Mouse (Mus musculus) hindbrain, embryonic 12.5 days (tissue): ENCODE results near the gene Rtn2. TPM values are rescaled to one million over a fixed set of nuclear protein-coding genes. Genes with fewer than 3 reads are reported as not detected.

ENCODE experiments used
- ATAC-seq: fragments of 200-750 bp; cut with Nextera tagmentation; 2 replicates; pipeline ENCODE4 v1.8.0; 2017; ENCODE audit warnings: moderate TSS enrichment; ENCODE audit not compliant: low FRiP score
- H3K27ac ChIP-seq: fragments of 300-500 bp; sonication (generic); 2 replicates; pipeline ENCODE4 v1.5.1; 2016; ENCODE audit warnings: mild to moderate bottlenecking
- H3K27me3 ChIP-seq: fragments of 300-500 bp; sonication (generic); 2 replicates; pipeline ENCODE4 v1.6.1; 2016; ENCODE audit warnings: mild to moderate bottlenecking
- H3K36me3 ChIP-seq: fragments of 300-500 bp; sonication (generic); 2 replicates; pipeline ENCODE4 v1.6.1; 2016; ENCODE audit warnings: mild to moderate bottlenecking
- H3K4me1 ChIP-seq: fragments of 300-500 bp; sonication (generic); 2 replicates; pipeline ENCODE4 v1.6.1; 2016
- H3K4me2 ChIP-seq: fragments of 300-500 bp; sonication (generic); replicated peaks from 2 replicates; pipeline ENCODE4 v1.6.1; 2016; ENCODE audit warnings: mild to moderate bottlenecking
- H3K4me3 ChIP-seq: fragments of 300-500 bp; sonication (generic); 2 replicates; pipeline ENCODE4 v1.5.1; 2016; ENCODE audit warnings: mild to moderate bottlenecking
- H3K9ac ChIP-seq: fragments of 300-500 bp; sonication (generic); 2 replicates; pipeline ENCODE4 v1.6.1; 2016; ENCODE audit warnings: mild to moderate bottlenecking, moderate library complexity
- H3K9me3 ChIP-seq: fragments of 300-500 bp; sonication (generic); replicated peaks from 2 replicates; pipeline ENCODE4 v1.6.1; 2016; ENCODE audit warnings: mild to moderate bottlenecking
- WGBS: fragments of 180-500 bp; shearing (Covaris S2); methylation state at CpG from one replicate; pipeline ENCODE4 v1.1.7; 2016; 5-methylcytosine and 5-hydroxymethylcytosine counted together
- polyA plus RNA-seq: library from polyadenylated mRNA; unstranded; fragments of >200 nt; fragmentation: Nextera tagmentation; extraction: Ambion mirVana; gene quantifications from 2 replicates; pipeline ENCODE4 v1.2.1, GENCODE M21; 2016

Gene Rtn2
- polyA plus RNA-seq, 1 experiment from 2014 or later: 68.0 TPM

- no peak for ATAC-seq
- WGBS: 84% methylated on average over 4 of the region's 4 CpGs
- Histone ChIP-seq H3K9me3 (no peaks in the 10 kb centered on the region), H3K4me3 (no peak overlapping the region), H3K27ac (no peak overlapping the region), H3K4me2 (no peak overlapping the region), H3K27me3 (no peaks in the 10 kb centered on the region), H3K9ac (no peak overlapping the region), H3K4me1 (no peaks in the 10 kb centered on the region), H3K36me3 (peaks cover 22% of the 10 kb centered on the region)
These were observed 30.3 kb upstream of the Rtn2 start for GRCm38 (mm10) chr7:19252078-19252477.

DNA sequence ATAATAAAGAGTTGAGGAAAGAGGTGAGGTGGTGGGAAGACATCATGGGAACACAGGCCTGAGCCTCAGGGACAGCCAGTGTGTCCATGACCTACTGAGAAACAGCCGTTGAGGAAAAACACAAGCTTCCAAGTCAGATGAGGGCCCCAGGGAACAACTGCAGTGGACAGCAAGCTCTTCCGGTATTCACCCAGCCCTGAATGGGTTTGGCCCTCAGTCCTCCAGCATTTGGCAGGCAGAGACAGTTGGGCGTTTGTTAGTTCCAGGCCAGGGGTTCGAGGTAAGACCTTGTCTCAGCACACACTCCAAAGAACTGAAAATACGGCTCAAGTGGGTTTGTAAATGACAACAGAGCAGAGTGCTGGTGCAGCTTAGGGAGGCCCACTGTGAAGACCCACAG lies 29.0 kb upstream of the Rtn2 start:
- no peaks in the 10 kb centered on the region for H3K4me1 ChIP-seq
- H3K4me2 ChIP-seq: no peak overlapping the region
- no peaks in the 10 kb centered on the region for H3K9me3 ChIP-seq
- ATAC-seq: no peak
- no peak overlapping the region for H3K9ac ChIP-seq
- 66% methylated on average over 5 of the region's 5 CpGs for WGBS
- H3K27me3 ChIP-seq: no peaks in the 10 kb centered on the region
- H3K27ac ChIP-seq: no peak overlapping the region
- H3K36me3 ChIP-seq: peaks cover 27% of the 10 kb centered on the region
- no peak overlapping the region for H3K4me3 ChIP-seq

GRCm38 (mm10) chr7:19255395-19255794 lies 27.0 kb upstream of the Rtn2 start:
- Histone ChIP-seq H3K4me1 (no peaks in the 10 kb centered on the region), H3K27me3 (no peaks in the 10 kb centered on the region), H3K9me3 (no peaks in the 10 kb centered on the region), H3K4me3 (no peak overlapping the region), H3K9ac (no peak overlapping the region), H3K27ac (no peak overlapping the region), H3K36me3 (peaks cover 45% of the 10 kb centered on the region), H3K4me2 (no peak overlapping the region)
- no peak for ATAC-seq
- WGBS: 85% methylated on average over 17 of the region's 17 CpGs

GRCm38 (mm10) chr7:19256567-19256966 lies 25.9 kb upstream of the Rtn2 start:
- peaks cover 55% of the 10 kb centered on the region for H3K36me3 ChIP-seq
- WGBS: 88% methylated on average over 7 of the region's 7 CpGs
- no peaks in the 10 kb centered on the region for H3K27me3 ChIP-seq
- ATAC-seq: no peak
- no peak overlapping the region for H3K4me3 ChIP-seq
- no peaks in the 10 kb centered on the region for H3K9me3 ChIP-seq
- no peak overlapping the region for H3K4me2 ChIP-seq
- no peak overlapping the region for H3K27ac ChIP-seq
- H3K9ac ChIP-seq: no peak overlapping the region
- H3K4me1 ChIP-seq: no peaks in the 10 kb centered on the region

DNA sequence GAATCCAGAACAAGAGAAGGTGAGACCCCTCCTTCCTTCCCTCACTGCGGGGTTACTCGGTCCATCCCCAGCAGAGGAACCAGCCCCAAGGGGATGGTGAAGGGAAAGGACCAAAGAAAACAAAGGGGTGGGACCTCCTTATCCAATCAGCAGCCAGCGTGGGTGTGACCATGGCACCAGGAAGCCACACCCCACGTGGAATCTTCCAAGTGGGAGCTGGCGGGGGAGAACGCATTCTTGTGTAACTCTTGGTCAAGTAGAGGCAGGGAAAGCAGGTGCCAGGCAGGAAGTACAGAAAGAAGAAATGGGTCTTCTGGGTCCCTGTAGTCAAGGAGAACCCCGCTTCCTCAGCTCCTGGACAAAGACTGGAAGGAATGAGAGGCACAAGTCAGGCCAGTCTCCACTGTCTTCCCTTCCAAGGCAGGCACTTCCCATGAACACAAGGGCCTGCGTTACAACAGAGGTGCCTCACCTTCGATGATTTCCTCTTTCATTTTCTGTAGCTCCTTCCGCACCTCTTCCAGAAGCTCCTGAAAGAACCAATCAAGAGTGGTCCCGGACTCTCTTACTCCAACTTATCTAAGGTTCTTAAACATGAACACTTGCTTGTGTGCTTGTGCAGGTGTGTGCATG lies 24.9 kb upstream of the Rtn2 start:
- no peak overlapping the region for H3K4me2 ChIP-seq
- H3K27ac ChIP-seq: no peak overlapping the region
- no peak overlapping the region for H3K4me3 ChIP-seq
- H3K4me1 ChIP-seq: no peaks in the 10 kb centered on the region
- H3K9ac ChIP-seq: no peak overlapping the region
- no peaks in the 10 kb centered on the region for H3K9me3 ChIP-seq
- WGBS: 42% methylated on average over 11 of the region's 11 CpGs
- peak; percentile 67; the same call in 1 of the 2 replicates for ATAC-seq
- peaks cover 64% of the 10 kb centered on the region for H3K36me3 ChIP-seq
- H3K27me3 ChIP-seq: no peaks in the 10 kb centered on the region

GRCm38 (mm10) chr7:19258336-19258735 lies 24.1 kb upstream of the Rtn2 start:
- Histone ChIP-seq H3K4me3 (no peak overlapping the region), H3K9me3 (no peaks in the 10 kb centered on the region), H3K27me3 (no peaks in the 10 kb centered on the region), H3K4me2 (no peak overlapping the region), H3K9ac (no peak overlapping the region), H3K4me1 (no peaks in the 10 kb centered on the region), H3K27ac (no peak overlapping the region), H3K36me3 (peaks cover 72% of the 10 kb centered on the region)
- no peak for ATAC-seq
- 87% methylated on average over 3 of the region's 3 CpGs for WGBS

GRCm38 (mm10) chr7:19265147-19265546 lies 17.3 kb upstream of the Rtn2 start:
- no peaks in the 10 kb centered on the region for H3K27me3 ChIP-seq
- H3K9ac ChIP-seq: no peak overlapping the region
- 83% methylated on average over 7 of the region's 7 CpGs for WGBS
- peaks cover 48% of the 10 kb centered on the region for H3K36me3 ChIP-seq
- H3K27ac ChIP-seq: no peak overlapping the region
- peaks cover 25% of the 10 kb centered on the region for H3K4me1 ChIP-seq
- no peak overlapping the region for H3K4me2 ChIP-seq
- ATAC-seq: no peak
- H3K4me3 ChIP-seq: no peak overlapping the region
- H3K9me3 ChIP-seq: no peaks in the 10 kb centered on the region

DNA sequence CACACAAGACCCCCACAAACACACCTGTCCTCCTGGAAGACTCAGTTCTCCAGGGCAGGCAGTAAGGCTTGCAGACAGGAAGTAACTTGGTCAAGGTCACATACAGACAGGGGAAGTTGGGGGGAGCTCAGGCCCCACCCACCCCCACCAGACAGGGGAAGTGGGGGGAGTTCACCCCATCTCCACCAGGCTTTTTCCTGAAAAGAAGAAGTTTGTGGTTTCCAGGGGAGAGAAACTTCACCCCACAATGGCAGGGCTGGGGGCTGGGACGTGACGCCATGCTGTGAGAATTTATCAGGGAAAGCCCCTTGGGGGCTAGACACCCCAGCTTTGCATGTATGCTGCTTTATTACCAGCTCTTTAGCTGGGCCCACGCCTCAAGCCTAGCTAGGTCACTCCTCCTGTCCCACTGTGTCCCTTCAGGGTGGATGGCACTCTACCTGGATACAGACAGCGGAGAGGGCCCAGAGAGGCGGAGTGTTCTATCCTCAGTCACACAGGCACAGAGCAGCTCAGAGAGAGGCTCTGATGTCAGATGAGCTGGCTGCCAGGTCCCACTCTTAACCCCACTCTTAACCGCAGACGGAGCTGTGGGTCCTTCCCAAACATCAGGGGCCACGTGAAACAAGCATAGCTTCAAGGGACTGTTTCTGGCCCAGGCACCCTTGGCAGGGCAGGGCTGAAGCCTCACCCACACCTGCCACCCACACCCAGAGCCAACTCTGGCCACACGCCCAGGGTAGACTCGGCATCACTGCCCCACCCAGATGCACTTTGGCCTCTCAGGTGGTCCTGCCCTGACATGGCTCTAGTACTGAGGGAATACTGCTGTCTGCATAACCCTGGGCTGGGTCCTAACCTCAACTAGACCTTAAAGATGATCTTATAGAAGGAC lies 16.2 kb upstream of the Rtn2 start:
- Histone ChIP-seq H3K4me1 (peaks cover 34% of the 10 kb centered on the region), H3K27ac (no peak overlapping the region), H3K4me3 (no peak overlapping the region), H3K4me2 (no peak overlapping the region), H3K27me3 (no peaks in the 10 kb centered on the region), H3K9me3 (no peaks in the 10 kb centered on the region), H3K36me3 (peaks cover 39% of the 10 kb centered on the region), H3K9ac (no peak overlapping the region; the same call in 1 of the 2 replicates)
- 90% methylated on average over 10 of the region's 10 CpGs for WGBS
- no peak for ATAC-seq

DNA sequence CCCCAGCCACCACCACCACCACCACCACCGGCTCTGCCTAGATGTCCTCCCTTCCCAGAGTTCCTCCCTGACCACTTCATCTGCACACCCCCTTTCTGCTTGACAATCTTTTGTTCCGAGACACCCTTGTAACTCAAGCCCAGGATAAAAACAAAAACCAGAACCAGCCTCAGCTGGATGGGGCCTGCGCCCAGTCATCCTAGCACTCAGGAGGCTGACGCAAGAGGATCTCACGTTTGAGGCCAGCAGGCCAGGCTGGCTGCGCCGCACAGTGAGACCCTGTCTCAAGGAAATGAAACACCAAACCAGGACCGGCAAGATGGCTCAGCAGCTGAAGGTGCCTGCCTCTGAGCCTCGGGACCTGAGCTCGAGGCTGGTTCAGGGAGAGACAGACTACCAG lies 15.4 kb upstream of the Rtn2 start:
- H3K36me3 ChIP-seq: peaks cover 32% of the 10 kb centered on the region
- 0 out of 2 replicates have a peak overlapping the region, but pooled peaks have one; percentile 2 for H3K9ac ChIP-seq
- no peak overlapping the region for H3K4me3 ChIP-seq
- H3K4me2 ChIP-seq: no peak overlapping the region
- no peak for ATAC-seq
- H3K4me1 ChIP-seq: peaks cover 34% of the 10 kb centered on the region
- no peaks in the 10 kb centered on the region for H3K9me3 ChIP-seq
- H3K27me3 ChIP-seq: no peaks in the 10 kb centered on the region
- WGBS: 78% methylated on average over 10 of the region's 10 CpGs
- H3K27ac ChIP-seq: no peak overlapping the region

- H3K27ac ChIP-seq: 0 out of 2 replicates have a peak overlapping the region, but pooled peaks have one; percentile 48
- H3K4me1 ChIP-seq: peaks cover 34% of the 10 kb centered on the region
- H3K9ac ChIP-seq: peak overlapping the region; percentile 75
- H3K4me2 ChIP-seq: peak overlapping the region; percentile 92
- WGBS: 43% methylated on average over 10 of the region's 10 CpGs
- no peaks in the 10 kb centered on the region for H3K9me3 ChIP-seq
- peaks cover 11% of the 10 kb centered on the region for H3K36me3 ChIP-seq
- no peak for ATAC-seq
- peak overlapping the region; percentile 97 for H3K4me3 ChIP-seq
- H3K27me3 ChIP-seq: no peaks in the 10 kb centered on the region; the same call in 1 of the 2 replicates
These were observed 13.3 kb upstream of the Rtn2 start for GRCm38 (mm10) chr7:19268993-19269681.

DNA sequence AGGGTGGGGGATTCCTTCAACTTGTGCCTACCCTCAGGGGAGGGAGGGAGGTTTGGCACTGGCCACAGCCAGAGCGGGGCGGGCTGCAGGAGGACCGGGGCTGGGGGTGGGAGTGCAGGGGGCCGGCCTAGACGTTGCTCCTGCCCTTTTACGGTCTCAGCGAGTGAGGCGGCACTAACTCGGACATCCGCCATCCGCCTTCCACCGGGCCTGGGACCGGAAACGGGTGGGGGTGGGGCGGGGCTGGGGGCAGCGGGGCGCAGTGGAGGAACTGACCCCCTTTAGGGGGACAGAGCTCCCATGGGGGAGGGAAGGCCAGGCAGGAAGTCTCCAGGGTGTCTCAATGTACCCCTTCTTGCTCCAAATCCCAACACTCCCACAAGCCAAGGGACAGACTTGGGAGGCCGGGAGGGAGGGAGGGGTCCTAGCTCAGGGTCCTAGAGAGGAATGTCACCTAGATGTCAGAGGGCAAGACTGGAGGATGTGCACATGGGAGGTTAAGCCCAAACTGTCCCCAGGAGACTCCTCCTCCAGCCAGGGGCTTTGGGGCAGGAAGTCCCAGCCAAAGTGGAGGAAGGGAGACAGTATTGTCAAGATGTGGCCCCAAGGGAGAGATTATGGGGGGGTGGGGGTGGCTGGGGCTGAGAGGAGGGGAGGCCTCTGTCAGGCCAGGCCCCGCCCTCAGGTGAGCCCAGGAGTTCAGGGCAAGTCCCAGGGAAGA lies 12.5 kb upstream of the Rtn2 start:
- H3K4me2 ChIP-seq: peak overlapping the region; percentile 92
- H3K9me3 ChIP-seq: no peaks in the 10 kb centered on the region
- H3K4me3 ChIP-seq: peak overlapping the region; percentile 97
- peak overlapping the region; percentile 48; the same call in 1 of the 2 replicates for H3K27ac ChIP-seq
- 0% methylated on average over 17 of the region's 19 CpGs for WGBS
- H3K27me3 ChIP-seq: peaks cover 3% of the 10 kb centered on the region
- H3K9ac ChIP-seq: peak overlapping the region; percentile 75
- no peak for ATAC-seq
- H3K36me3 ChIP-seq: peaks cover 4% of the 10 kb centered on the region
- peaks cover 34% of the 10 kb centered on the region for H3K4me1 ChIP-seq
